Mouse (Mus musculus): ENCODE results near the gene Ano4.

- TF ChIP-seq POLR2A (IDR thresholded peaks at IDR 0.05; ENCODE audit: borderline replicate concordance, control insufficient read depth, low read depth, low read length): no peak
- no peak for TF ChIP-seq CTCF (IDR thresholded peaks at IDR 0.05; ENCODE audit: control insufficient read depth, insufficient read depth, low read length)
Measured at GRCm38 (mm10) chr10:89121391-89121790, 223.2 kb downstream of the Ano4 start.
